Mouse (Mus musculus): ENCODE measurements around the gene P2rx1.

P2rx1 gene

DNA sequence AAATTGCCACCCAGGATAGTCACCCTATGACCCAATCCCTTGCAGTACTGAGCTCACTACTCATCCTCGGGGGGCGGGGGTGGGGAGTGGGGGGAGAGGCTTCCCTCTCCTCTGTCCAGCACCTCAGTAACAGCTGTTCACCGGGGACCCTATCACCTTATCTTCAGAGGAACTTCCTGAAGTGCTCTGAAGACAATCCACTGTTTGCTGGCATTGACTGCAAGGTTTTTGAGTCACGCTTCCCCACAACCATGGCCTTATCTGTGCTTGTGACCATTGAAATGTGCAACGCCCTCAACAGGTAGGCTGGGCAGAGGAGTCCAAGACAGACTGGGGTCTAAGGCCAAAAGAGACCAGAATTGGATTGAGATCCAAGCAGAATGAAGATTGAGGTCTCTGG, 11.1 kb upstream of the P2rx1 start:
- DNase-seq (ENCODE audit: low read depth, low spot score) = no peak

DNA sequence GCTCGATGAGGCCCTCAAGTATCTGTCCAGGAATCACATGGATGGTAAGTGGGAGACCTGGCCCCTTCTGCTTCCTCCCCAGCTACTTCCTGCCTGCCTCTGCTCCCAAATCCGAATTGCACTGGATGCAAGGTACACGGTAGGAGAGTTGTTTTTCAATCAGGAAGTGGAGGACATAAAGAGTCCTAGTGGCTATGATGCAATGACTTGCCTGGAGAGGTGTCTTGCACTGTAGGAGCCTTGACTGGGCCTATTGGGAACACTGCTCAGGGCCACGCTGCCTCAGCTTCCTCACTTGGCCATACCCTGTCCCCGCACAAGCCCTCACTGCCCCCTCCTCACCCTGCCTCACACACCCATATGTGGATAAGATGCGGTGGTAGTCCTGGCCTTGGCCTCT, 9.9 kb upstream of the P2rx1 start:
- no peak for DNase-seq (ENCODE audit: low read depth, low spot score)

DNA sequence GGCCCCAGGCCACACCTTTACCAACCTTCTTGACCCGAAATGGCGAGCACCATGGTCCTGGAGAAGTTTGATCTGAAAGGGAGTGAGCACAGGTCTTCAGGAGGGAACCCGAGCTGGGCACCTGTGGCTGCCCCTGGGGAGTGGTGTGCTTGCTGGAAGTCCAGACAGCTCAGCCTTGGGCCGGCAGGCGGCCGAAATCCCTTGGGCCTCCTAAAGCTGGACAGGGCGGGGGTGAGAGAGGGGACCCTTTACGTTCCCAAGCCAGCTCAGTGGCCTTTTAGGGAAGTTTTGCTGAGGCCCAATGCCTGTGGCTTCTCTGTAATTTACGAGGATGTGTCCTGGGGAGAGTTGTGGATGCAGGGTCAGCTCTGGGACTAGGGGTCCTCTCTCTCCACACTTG, 8.2 kb upstream of the P2rx1 start:
- no peak for DNase-seq (ENCODE audit: low read depth, low spot score)

GRCm38 (mm10) chr11:72991961-72992360, 6.9 kb upstream of the P2rx1 start:
- DNase-seq (ENCODE audit: low read depth, low spot score) = no peak

DNA sequence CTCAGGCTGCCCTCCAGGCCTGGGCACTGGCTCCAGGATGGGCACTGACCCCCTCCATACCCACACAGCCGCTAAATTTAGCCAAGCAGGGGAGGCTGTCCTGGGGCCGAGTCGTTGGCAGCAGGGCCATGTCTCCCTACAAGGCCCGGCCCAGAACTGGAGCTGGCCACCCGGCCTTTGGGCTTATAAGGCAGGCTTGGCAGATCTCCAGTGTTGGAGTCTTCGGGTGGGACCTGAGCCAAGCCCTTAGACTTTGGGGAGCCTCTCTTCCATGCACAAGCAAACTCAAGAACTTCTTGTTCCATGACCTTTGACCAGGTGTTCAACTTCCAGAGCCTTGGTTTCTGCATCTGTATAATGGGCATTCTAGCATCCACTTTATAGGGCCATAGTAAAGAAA, 2.6 kb upstream of the P2rx1 start:
- no peak for DNase-seq (ENCODE audit: low read depth, low spot score)

- DNase-seq (ENCODE audit: low read depth, low spot score) = no peak
Measured at GRCm38 (mm10) chr11:72996781-72997180, 2.1 kb upstream of the P2rx1 start.

- peak; percentile 31 for DNase-seq (ENCODE audit: low read depth, low spot score)
Measured at GRCm38 (mm10) chr11:72997529-72998326, 1.2 kb upstream of the P2rx1 start.

GRCm38 (mm10) chr11:73001029-73001428, 2.1 kb downstream of the P2rx1 start:
- peak; percentile 79 for DNase-seq (ENCODE audit: low read depth, low spot score)

DNA sequence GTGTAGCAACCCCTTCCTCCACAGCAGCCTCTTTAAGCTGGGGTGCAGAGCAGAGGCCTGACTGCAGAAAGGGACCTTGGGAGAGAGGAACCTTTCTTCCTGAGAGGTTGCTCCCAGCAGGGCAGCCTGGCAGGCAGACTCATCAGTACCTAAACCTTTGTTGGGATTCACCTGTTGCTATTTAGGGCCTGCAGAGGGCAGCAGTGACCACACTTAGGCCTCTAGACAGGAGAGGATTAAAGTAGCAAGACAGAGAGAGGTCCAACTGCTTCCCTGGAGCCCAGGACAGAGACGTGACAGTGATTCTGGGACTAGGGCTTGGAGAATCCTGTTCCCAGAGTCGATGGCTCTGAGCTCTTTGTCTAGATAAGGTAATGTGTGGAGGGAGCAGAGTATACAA, 7.5 kb downstream of the P2rx1 start:
- peak; percentile 88 for DNase-seq (ENCODE audit: low read depth, low spot score)

- no peak for DNase-seq (ENCODE audit: low read depth, low spot score)
Measured at GRCm38 (mm10) chr11:73007113-73007512, 8.2 kb downstream of the P2rx1 start.

- peak; percentile 56 for DNase-seq (ENCODE audit: low read depth, low spot score)
Measured at GRCm38 (mm10) chr11:73007698-73008481, 9.0 kb downstream of the P2rx1 start.

DNA sequence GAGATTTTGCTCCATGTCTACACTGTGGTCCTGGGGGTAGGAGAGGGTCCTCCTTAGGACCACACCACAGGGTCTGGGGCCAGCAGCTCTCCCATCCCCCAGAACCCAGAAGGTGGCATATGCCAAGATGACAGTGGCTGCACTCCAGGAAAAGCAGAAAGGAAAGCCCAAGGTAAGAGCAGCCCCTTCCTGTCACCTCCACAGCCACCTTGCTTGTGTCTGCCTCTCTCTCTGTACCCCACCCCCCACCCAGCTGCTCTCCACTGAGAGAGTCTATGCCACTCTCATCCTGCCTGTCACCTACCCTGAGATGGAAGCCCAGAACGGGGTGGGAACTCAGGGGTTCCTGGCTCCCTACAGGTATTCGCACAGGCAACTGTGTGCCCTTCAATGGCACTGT, 9.9 kb downstream of the P2rx1 start:
- no peak for DNase-seq (ENCODE audit: low read depth, low spot score)

DNA sequence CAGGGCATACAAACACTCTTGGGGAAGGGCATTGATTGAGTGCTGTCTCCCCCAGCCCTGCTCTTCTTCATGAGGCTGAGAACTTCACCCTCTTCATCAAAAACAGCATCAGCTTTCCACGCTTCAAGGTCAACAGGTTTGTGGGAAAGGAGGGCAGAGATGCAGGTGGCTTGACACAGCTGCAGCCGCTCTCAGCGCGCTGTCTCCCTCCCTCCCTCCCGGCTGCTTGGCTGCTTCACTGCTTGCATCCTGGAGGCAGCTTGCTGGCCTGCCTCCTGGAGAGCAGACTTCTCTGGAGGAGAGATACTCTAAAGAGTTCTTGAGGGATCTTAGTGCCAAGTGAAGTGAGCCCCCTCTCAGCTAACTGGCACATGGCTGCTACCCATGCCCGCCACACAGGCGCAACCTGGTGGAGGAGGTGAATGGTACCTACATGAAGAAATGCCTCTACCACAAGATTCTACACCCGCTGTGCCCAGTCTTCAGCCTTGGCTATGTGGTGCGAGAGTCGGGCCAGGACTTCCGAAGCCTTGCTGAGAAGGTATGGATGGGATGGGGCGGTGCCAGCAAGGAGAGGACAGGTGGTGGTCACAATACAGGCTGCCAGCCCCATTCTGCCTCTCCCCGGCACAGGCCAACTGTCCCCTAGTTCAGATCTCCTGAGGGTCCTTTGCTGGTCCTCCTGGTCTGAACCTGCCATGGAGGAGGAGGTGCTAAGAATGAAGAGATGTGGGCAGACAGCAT, 10.8 kb downstream of the P2rx1 start:
- no peak for DNase-seq (ENCODE audit: low read depth, low spot score)

GRCm38 (mm10) chr11:73013981-73014380, 15.1 kb downstream of the P2rx1 start:
- DNase-seq (ENCODE audit: low read depth, low spot score) = no peak

DNA sequence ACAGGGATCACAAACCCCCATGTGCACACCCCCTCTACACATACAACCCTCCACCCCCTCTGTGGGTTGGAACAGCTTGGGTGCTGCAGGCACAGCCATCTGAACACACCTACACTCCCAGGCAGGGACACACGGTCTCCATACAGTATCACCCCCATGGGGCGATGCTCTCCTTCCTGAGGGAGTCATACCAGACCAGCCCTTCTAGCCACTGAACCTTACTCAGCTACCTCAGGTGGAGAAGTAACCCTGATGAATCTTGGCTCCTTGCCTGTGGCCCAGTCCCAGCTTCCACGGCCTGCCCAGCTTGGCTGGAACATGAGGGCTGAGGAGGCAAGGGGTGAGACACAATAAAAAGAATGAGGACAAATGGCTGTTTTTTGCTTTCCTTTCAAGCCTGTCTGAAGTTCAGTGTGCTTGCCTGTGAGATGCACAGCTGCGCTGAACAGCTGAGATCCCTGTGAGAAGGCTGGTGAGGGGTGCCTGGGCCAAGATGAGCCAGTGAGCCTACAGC, 16.0 kb downstream of the P2rx1 start:
- no peak for DNase-seq (ENCODE audit: low read depth, low spot score)

GRCm38 (mm10) chr11:73015391-73016102, 16.6 kb downstream of the P2rx1 start:
- DNase-seq (ENCODE audit: low read depth, low spot score) = no peak

- no peak for DNase-seq (ENCODE audit: low read depth, low spot score)
Measured at GRCm38 (mm10) chr11:73016103-73016420, 17.2 kb downstream of the P2rx1 start.

DNA sequence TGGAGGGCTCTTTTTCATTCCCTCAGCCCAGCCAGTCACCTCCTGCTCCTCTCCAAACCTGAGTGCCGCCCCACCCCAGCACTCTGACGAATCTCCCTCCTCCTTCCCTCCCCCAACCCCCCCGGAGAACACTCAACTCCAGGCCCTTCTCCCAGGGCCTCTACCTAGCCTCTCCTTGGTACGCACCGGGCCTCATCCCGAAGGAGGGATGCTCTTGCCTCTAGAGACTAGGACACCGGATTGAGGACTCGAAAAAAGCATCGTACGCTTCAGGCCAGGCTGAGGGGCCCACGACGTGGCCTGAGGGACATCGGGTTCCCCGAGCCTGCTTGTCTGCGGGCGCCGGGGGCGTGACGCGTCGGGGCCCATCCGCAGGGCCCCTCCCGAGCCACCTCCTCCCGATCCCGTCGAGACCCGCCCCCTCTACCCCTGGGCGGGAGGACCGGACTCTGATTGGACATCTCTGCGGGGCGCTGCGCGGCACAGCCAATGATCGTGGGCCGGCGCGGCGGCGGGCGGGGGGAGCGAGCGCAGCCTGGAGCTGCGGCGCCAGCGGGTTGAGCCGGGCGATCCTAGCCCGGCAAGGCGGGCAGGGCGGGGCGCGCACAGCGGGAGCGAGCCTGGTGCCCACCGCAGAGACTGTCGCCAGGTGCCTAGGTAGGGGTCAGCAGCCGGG, 19.7 kb downstream of the P2rx1 start, which contains the start of gene Camkk1:
Camkk1 (plus strand) TSS at position 538 of the 676 bp plus-strand sequence.
- DNase-seq (ENCODE audit: low read depth, low spot score) = peak; percentile 85

GRCm38 (mm10) chr11:73019147-73019795, 20.4 kb downstream of the P2rx1 start:
- peak; percentile 36 for DNase-seq (ENCODE audit: low read depth, low spot score)
